Mouse (Mus musculus) heart, postnatal 10 days (tissue): ENCODE data around the gene Gfap. TPM values are rescaled to one million over a fixed set of nuclear protein-coding genes. Genes with fewer than 3 reads are reported as not detected.

Source experiments
- DNase-seq, 2 experiments: peaks; one replicate each; pipeline ENCODE4 v3.0.0; 2021
- intact Hi-C: fragments of 180-260 bp; cut with DNase I; formaldehyde crosslinking; loops from one replicate; pipeline ENCODE4 v1.15.1; 2025
- total RNA-seq, 2 experiments: library from RNA; stranded (reverse); gene quantifications; 2 replicates each; pipeline ENCODE4 v1.2.3; 2021

Gfap gene
- total RNA-seq, 2 experiments from 2014 or later = 0.17 to 0.25 TPM

DNA sequence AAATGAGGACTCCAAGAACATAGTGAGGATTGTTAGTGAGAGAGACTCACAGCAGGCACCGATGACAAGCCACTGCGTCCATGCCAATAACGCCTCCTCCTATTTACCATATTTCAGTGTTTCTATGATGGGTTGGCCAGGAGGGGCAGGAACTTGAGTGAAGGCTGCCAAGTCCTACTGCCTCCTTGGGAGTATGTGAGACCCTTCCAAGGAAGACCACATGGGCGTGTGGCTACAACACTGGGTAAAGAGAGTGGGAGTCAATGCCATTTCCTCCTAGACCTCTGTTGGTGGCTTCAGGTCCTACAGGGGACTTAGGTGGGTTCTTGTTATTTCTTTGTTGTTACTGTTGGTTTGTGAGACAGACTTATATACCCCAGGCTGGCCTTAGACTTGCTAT is 487 bp upstream of the Gfap start:
- intact Hi-C loops = loop anchor here (1.0 kb wide), 1 partner anchor 153 kb away; no protein-coding TSS in a partner anchor
- no peak for DNase-seq

DNA sequence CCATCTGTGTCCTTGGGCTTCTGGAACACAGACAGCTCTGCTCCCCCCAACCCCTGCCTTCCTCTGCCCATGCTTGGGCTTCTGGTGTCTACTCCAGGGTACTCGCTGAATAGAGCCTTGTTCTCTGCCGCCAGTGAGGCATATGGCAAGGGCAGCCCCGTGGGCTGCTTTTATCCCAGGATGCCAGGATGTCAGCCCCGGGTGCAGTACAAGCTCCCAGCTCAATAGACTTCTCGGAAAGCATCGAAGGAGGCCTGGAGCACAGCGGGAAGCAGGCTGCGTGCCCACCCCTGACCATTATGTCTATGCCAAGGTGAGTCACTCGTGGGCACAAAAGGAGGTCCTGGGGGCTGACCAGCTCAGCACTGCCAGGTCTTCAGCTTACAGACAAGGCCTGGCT is 2.3 kb downstream of the Gfap start:
- intact Hi-C loops = no loop called here
- no peak for DNase-seq

DNA sequence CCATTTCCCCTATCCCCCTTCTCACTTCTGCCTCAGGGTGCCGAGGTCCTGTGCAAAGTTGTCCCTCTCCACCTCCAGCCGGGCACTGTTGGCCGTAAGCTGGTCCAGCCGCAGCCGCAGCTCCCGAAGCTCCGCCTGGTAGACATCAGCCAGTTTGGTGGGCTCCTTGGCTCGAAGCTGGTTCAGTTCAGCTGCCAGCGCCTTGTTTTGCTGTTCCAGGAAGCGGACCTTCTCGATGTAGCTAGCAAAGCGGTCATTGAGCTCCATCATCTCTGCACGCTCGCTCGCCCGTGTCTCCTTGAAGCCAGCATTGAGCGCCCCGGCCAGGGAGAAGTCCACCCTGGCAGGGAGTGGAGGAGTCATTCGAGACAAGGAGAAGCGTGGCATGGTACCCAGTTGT is 4.1 kb downstream of the Gfap start:
- intact Hi-C loops = no loop called here
- no peak for DNase-seq

DNA sequence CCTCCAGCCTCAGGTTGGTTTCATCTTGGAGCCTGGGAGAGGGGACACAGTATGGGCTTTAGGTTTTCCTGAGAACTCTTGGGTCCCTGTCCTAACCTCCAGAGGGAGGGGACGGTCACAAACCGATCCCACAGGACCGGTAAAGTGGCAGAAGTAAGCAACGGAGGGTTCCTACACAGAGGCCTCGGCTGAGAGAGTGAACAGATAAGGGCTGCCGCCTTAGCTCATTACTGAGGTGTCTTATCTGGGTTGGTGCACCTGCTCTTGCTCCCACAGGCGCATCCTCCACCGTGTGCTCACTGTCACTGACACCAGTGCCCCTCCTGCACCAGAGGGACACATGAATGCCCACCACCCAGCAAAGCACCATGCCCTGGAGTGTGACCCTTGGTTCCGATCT is 4.9 kb downstream of the Gfap start:
- no peak for DNase-seq
- intact Hi-C loops = no loop called here

DNA sequence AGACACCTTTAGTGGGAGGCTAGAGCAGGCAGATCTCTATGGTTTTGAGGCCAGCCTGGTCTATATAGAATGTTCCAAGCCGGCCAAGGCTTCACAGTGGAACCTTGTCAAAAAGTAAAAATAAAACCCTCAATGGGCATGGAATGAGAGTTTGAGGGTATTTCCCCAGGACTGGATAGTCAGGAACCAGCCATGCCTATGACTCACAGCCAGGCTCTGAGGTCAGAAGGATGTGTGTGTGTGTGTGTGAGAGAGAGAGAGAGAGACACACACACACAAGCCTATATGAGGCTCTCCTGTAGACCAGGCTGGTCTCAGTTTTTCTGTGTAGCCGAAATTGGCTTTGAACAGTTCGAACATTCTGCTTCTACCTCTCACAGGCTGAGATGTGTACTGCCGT is 6.0 kb downstream of the Gfap start:
- intact Hi-C loops = no loop called here
- no peak for DNase-seq

DNA sequence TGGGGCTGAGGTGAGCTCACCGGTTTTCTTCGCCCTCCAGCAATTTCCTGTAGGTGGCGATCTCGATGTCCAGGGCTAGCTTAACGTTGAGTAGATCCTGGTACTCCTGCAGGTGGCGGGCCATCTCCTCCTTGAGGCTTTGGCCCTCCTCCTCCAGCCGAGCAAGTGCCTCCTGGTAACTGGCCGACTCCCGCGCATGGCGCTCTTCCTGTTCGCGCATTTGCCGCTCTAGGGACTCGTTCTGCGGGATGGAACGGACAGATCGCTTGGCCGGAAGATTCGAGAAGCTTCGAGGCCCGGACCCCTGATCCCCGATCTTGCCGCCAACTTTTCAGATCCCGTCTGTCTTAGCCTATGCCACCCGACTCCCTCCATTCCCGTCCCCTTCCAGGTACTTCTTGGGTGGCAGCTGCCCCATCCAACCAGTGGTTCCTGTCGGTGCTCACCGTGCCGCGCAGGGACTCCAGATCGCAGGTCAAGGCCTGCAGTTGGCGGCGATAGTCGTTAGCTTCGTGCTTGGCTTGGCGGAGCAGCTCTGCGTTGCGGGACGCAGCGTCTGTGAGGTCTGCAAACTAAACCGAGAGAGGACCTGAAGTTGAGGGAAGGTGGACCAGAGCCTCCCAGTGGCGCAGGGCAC is 7.6 kb downstream of the Gfap start:
- DNase-seq = peak; percentile 64 to 68
- intact Hi-C loops = no loop called here

DNA sequence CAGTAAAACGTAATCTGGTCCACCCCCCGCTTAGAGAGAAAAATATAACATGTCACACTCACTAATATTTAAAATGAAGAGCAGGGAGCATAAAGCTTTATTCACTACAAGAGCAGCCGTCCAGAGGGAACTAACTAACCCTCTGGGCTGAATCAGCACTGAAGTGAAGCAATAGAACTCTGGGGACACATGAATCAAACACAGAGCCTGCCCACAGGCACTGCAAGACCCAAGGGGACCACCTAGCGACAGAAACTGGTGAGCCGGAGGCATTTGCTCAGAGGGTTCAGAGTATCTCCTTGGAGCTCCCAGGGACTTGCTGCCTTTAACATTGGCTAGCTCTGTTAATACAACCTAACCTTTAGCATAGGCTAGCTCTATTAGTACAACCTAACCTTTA is 10.6 kb downstream of the Gfap start:
- intact Hi-C loops = no loop called here
- no peak for DNase-seq

DNA sequence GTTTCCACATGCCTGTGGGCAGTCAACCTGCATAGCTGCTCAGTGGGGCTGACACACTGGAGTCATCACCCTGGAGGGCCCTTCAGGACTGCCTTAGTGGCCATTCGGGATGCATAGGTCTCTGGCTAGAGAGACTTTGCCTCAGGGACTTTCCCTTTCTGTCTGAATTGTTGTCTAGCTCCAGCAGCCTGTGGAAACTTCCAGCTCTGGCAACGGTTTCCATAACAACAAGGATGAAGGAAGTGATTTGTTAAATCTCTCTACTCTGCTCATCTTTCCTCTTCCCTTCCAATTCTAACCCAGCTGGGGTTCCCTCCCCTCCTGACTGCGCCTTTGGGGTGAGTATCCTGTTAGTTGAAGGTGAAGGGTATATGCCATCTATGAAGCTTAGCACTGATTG is 12.6 kb downstream of the Gfap start:
- intact Hi-C loops = no loop called here

DNA sequence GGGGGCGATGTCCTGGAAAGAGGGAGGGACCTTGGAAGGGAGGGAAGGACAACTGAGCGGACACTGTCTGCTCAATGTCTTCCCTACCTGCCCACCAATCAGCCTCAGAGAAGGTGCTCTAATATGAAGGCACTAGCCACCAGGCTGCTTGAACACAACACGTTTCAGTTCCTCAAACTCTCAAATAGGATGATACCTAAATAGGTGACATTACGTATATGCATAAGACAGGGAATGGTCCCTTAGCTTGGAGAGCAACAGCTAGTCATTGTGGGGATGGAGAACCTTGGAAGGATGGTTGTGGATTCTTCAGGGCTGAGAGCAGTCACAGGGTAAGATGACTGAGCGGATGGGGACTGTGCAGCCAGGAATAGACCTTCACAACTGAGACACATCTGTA is 13.3 kb downstream of the Gfap start:
- no peak for DNase-seq
- intact Hi-C loops = no loop called here

More for the DNA sequence above, 12.6 kb downstream of the Gfap start:
- no peak for DNase-seq

DNA sequence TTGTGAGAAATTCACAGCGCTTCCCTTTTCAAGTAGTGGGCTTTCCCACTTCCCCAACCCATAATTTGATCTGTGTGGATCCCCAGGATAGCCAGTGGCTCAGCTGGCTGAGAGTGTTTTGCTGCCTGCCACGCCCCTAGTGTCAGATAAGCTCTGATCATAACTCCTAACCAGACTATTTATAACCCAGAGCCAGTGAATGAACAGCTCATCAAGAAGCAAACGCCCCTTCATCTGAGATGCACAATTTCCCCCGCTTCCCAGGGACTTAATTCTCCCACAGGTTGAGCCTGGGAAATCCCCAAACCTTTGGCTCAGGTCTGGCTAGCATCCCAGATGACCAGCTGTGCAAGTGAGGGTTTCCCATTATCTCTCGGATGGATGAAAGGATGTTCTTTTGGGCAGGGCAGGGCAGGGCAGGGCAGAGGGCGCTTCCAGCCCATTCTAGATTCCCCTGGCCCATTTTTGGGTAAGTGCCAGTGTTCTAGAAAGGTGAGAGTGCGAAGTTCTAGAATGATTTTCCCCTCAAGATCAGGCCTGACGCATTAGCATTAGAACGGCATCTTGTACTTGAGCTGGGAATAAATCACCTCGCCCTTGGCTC is 16.0 kb downstream of the Gfap start, which contains the start of gene Fam187a:
TSS of gene Fam187a (plus strand) at position 554 of the 604 bp plus-strand sequence.
- peak in 1 of 2 experiments; percentile 12 for DNase-seq
- intact Hi-C loops = no loop called here

DNA sequence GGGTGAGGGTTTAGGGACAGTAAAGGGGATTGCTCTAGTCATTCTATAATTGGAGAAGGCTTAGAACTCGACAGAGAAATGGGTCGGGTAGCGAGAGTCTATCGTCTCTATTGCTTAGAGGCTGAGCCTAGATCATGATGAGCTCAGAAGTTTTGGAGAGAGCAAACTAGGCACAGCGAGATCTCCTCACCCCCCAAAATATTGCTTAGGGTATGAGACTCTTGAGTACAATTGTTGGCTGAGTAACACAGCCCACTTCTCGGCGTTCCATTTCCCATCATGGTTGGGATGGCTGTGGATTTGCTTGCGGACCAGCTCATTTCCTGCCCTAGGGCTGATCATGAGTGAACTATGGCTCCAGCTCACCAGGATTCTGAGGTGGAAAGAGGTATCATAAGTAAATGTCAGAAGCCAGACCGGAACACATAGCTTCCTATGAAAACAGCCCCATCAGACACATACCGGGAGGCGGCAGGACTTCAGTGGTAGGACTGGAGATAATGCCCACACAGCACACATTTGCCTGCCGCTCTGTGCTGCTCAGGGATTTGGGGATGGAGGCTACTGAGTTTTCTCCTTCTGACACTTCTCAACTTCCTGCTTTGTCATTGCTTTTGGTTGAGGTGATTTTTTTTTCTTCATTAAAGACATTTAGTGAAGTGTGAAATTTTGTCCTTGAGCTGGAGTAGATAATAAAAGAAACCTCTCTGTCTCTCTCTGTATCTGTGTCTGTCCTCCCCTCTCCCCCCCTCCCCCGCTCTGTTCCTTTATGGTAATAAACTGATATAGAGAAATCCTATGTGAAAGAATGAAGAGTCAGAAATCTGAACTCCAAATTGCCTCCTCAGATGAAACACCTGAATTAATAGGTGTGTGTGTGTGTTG is 19.2 kb downstream of the Gfap start:
- DNase-seq = no peak
- intact Hi-C loops = no loop called here

DNA sequence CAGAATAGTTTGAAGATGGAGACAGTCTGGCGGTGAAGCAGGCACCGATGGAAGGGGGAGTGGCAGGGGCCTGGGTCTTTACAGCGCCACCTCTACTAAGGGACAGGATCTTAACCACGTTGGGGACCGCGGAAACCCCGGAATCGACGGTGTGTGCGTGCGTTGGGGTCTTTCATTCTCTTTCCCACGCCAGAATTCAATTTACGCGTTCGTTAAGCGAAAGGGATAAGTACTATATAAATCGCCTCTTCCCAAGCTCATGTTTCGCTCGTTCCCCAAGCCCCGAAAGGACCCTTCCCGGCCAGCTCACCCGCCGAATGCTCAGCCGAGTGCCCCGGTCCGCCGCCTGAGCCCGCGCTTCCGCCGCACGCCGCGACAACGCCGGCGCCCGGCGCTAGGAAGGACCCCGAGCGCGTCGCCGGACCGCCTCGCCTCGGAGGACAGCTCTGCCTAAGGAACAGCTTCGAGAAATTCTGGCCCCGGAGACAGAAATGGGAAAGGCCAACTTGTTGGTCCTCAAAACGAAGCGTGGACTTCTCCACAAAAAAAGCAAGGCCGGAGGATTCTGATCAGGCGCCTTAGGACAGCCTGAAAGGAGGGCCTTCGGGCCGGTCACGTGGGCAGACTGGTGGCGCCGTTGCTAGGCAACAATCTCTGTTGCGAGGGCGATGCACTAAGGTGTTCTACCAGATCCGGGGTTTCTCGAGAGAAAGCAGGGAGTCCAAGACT is 20.0 kb downstream of the Gfap start, which contains the start of the genes Eftud2 and Ccdc103:
TSS of gene Eftud2 (minus strand) at position 401 of the 729 bp plus-strand sequence.
TSS of gene Ccdc103 (plus strand) at position 620 of the 729 bp plus-strand sequence.
- intact Hi-C loops = no loop called here
- peak; percentile 95 to 97 for DNase-seq

DNA sequence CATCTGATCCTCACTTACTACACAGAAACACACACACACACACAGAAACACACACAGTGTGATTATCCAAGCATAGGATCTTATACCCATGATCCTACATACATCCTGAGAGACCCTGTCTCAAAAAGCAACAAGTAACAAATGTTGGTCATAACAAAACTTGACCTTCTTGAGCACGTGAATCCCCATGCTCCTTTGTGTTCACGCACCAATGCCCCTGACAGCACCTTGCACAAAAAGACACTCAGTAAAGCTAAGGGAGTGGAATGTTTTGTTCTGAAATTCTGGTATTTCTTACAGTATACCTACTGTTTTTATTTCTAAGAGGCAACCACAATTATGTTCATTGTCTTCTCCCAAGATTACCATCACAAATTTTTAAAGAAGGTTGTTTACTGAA is 21.2 kb downstream of the Gfap start:
- intact Hi-C loops = no loop called here

DNA sequence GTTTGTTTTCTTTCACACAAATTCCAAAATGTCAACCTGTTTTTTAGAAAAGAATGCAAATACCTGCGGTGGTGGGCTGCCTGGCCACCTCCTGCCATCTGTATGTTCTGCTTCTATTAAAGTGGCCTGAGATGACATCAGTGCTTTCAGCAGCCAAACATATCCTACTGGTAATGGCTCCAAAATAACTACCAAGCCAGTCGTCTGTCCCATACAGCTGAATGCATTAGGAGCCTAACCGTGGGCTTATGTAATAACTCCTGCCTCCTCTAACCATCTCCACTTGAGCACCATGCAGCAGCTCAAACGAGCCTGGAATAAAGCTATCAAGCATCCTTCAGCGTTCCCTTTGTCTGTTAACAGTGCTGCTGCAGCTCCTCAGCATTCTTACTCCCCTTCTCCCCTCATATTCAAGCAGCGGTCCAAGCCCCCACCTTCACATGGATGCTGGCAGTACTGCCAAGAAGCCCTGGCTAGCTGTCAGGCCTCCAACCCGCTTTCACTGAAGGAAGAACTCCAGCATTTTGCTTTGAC is 25.8 kb downstream of the Gfap start:
- intact Hi-C loops = no loop called here
- no peak for DNase-seq

More for the DNA sequence above, 21.2 kb downstream of the Gfap start:
- DNase-seq = no peak

DNA sequence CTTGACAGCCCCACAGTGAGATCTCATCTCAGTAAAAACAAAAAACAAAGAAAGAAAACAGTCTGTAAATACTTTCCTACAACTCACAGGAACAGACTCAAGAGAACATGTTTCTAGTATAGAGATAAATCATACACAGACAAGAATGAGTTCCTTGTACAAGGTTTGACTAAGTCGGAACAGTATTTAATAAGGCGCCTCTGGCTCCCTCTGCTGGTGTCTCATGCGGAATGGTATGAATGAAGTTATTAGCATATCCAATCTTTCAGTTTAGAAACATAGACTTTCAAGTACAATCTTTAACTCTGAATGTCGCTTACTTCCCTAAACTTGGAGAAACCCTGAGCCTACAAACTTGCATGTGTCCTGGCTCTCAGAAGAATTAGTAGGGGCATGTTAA is 36.4 kb downstream of the Gfap start:
- intact Hi-C loops = loop anchor here (1.0 kb wide), 1 partner anchor 90 kb away; no protein-coding TSS in a partner anchor
- DNase-seq = peak; percentile 74 to 83

DNA sequence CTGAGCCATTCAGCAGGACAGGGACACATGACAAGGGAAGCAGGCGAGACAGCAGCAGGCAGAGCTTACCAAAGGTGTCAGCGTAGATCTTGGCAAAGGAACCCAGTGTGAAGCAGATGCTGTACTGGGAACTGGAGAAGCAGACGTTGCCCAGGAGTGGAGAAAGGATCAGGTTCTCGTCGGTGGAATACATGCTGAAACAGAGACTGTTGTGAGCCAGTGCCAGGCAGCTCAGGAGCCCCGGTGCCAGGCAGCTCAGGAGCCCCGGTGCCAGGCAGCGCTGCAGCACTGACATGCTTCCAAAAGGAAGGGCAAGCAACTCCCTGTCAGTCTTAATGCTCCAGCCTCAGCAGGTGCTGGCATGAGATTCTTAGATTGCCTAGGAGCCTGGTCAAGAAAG is 40.8 kb downstream of the Gfap start:
- no peak for DNase-seq
- intact Hi-C loops = no loop called here

DNA sequence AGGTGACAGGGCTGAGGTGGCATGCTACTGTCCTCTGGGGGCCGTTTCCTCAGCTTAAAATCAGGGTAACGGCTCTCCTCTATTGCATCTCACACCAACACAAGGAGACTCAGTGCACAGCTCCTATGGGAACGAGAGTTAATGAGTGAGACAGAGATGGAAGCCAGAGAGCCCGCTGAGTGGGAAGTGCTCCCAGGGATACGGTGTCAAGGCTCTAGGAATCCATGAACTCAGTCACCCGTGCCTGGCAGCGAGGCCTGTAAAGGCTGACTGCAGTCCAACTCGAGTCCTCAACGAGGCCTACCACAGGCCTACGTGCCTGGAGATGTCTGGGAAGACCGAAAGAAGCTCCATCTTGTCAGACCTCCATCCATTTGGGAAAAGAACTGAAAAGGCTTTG is 41.8 kb downstream of the Gfap start:
- intact Hi-C loops = no loop called here
- no peak for DNase-seq

DNA sequence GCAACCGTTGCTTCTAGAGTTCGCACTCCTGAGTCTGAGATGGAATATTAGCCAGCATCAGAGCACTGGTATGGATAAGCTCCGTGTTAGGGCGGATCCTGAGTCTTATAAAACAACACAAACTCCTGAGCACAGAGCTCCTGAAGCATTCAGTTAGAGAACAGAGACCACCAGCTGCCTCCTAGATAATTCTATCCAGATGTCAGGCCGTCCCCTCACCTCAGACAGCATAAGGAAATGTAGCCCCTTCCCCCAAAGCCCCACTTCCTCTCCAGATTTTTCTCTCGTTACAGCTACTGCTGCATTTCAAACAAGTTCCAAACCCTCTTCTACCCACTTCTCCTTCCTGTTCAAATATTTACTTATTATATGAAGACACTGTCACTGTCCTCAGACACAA is 44.8 kb downstream of the Gfap start:
- intact Hi-C loops = no loop called here
- no peak for DNase-seq

DNA sequence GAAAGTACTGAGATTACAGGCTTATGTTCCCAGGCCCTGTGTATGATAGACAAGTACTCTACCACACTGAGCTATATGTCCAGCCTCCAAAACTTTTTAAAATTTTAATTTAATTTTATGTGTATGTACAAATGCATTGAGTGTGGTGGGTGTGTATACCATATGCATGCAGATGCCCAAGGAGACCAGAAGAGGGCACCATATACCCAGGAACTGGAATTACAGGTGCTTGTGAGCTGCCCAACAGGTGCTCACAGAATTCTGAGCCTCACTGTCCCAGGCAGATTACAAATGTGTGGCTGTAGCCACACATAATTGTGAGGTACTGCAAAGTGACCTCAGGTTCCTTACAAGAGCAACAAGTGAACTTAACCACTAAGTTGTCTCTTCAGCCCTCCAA is 47.0 kb downstream of the Gfap start:
- DNase-seq = no peak
- intact Hi-C loops = no loop called here

DNA sequence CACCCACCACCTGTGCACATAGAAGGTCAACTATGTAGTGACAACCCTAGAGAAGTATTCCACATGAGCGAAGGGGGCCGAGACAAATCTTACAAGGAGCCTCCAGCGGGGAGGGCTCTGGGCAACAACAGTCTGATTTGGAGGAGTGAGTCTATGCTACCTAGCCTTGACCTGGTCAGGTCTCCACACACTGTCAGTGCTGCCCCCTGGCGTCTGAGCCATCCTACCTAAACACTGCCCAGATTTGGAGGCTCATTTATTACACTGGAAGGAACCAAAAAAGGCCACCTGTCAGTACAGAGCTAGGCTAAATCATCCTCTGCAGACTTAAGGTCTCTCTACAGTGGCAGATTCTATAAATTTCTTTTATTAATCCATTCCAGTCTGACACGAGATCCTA is 48.8 kb downstream of the Gfap start:
- peak; percentile 71 to 85 for DNase-seq
- intact Hi-C loops = loop anchor here (1.0 kb wide), 1 partner anchor 78 kb away; no protein-coding TSS in a partner anchor
